Mouse (Mus musculus) bone marrow macrophage, adult 2 months (primary cell): Measurements from ENCODE around the gene Kalrn. TPM values are rescaled to one million over a fixed set of nuclear protein-coding genes. Genes with fewer than 3 reads are reported as not detected.

Source experiments
- H3K27ac ChIP-seq: 2 replicates; pipeline ENCODE4 v1.5.1; 2012; ENCODE audit warnings: low read depth, low read length; ENCODE audit not compliant: insufficient read depth
- H3K4me1 ChIP-seq: 2 replicates; pipeline ENCODE4 v1.6.1; 2012; ENCODE audit warnings: low read length; ENCODE audit not compliant: control insufficient read depth, insufficient read depth
- H3K4me3 ChIP-seq: 2 replicates; pipeline ENCODE4 v1.5.1; 2012; ENCODE audit warnings: mild to moderate bottlenecking, low read length, moderate library complexity; ENCODE audit not compliant: insufficient read depth
- CTCF ChIP-seq: IDR thresholded peaks from 2 replicates; pipeline ENCODE4 v1.5.1; 2012; ENCODE audit warnings: low read depth, mild to moderate bottlenecking, low read length, moderate library complexity
- POLR2A ChIP-seq: IDR thresholded peaks from 2 replicates; pipeline ENCODE4 v1.6.1; 2012; ENCODE audit warnings: mild to moderate bottlenecking, low read depth, low read length, borderline replicate concordance
- polyA plus RNA-seq: library from polyadenylated mRNA; stranded (reverse); fragments of >200 nt; gene quantifications from 2 replicates; pipeline ENCODE4 v1.2.4, GENCODE M21; 2012; ENCODE audit not compliant: missing spikeins, insufficient read depth, insufficient read length

The Kalrn gene
- polyA plus RNA-seq, 1 experiment, result not detected

GRCm38 (mm10) chr16:34231952-34232351 is 341.4 kb downstream of the Kalrn start:
- H3K27ac ChIP-seq, result no peak overlapping the region
- H3K4me1 ChIP-seq, result no peaks in the 10 kb centered on the region
- no peak for TF ChIP-seq CTCF
- TF ChIP-seq POLR2A, result no peak
- no peak overlapping the region for H3K4me3 ChIP-seq

GRCm38 (mm10) chr16:34231146-34231545 is 342.2 kb downstream of the Kalrn start:
- Histone ChIP-seq H3K27ac (no peak overlapping the region), H3K4me1 (no peaks in the 10 kb centered on the region), H3K4me3 (no peak overlapping the region)
- TF ChIP-seq CTCF, result no peak
- no peak for TF ChIP-seq POLR2A

DNA sequence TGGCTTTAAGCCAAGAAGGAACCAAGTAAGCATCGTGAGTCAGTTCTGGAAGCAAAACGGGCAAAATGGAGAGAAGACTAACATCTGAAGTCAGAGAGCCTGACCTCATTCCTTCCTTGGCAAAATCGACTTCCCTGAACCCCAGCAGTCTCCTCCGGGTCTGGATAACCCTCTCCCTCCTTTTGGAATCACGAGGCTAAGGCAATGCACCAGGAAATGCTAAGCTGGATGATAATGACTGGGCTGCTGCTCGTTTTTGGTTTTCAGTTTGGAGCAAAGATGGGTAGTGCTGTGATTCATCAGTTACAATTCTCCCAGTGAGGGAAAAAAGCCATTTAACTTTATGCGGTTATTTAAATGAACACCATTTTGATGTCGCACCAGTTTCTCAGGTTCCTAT is 344.0 kb downstream of the Kalrn start:
- H3K27ac ChIP-seq, result no peak overlapping the region
- no peak overlapping the region for H3K4me3 ChIP-seq
- no peaks in the 10 kb centered on the region for H3K4me1 ChIP-seq
- TF ChIP-seq CTCF (no peak), POLR2A (no peak)

GRCm38 (mm10) chr16:34228661-34229060 is 344.7 kb downstream of the Kalrn start:
- Histone ChIP-seq H3K4me1 (no peaks in the 10 kb centered on the region), H3K4me3 (no peak overlapping the region), H3K27ac (no peak overlapping the region)
- TF ChIP-seq POLR2A (no peak), CTCF (no peak)

- Histone ChIP-seq H3K4me1 (peaks cover 8% of the 10 kb centered on the region), H3K27ac (no peak overlapping the region), H3K4me3 (no peak overlapping the region)
- TF ChIP-seq POLR2A (no peak), CTCF (no peak)
These were observed 361.2 kb downstream of the Kalrn start for GRCm38 (mm10) chr16:34212160-34212559.

GRCm38 (mm10) chr16:34211243-34211642 is 362.1 kb downstream of the Kalrn start:
- TF ChIP-seq CTCF (no peak), POLR2A (no peak)
- Histone ChIP-seq H3K4me3 (no peak overlapping the region), H3K27ac (no peak overlapping the region), H3K4me1 (peaks cover 8% of the 10 kb centered on the region)

DNA sequence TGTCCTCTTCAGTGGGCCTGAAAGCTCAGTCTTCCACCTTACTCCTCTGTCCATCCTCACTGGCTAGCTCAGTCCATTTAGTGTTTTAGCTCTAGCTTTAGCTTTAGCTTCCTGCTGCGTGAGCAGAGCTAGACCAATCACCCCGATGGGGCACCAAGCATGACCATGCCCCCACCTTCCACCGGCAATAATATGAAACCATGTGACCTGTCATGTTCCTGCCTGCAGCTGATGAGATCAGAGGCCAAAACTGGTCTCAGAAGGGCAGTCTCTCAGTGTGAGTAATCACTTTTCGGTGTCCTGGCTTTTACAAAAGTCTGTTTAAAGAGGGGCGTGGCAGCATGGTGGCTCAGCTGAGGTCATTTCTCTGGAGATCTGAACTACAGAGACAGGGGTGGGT is 364.6 kb downstream of the Kalrn start:
- Histone ChIP-seq H3K4me1 (peaks cover 8% of the 10 kb centered on the region), H3K27ac (no peak overlapping the region; the same call in 1 of the 2 replicates), H3K4me3 (no peak overlapping the region)
- no peak for TF ChIP-seq POLR2A
- no peak for TF ChIP-seq CTCF

DNA sequence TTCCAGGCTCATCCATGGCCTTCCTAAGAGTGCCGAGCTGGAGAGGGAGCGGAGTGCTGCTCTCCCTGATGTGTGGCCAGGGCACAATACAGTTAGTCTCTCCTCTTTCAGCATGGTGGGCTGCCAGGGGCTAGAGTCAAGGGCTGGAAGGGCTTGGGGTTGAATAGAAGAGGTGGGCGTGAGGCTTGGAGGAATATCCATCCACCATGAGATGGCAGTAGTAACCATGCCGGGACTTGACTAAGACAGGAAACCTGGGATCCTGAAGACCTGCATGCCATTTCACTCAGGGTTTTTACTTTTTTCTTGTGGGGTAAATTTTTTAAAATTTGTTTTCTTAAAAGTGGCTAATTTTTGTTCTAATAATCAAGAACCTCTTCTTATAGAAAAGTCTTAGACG is 365.4 kb downstream of the Kalrn start:
- Histone ChIP-seq H3K4me1 (peaks cover 8% of the 10 kb centered on the region), H3K27ac (no peak overlapping the region), H3K4me3 (no peak overlapping the region)
- TF ChIP-seq CTCF, result no peak
- TF ChIP-seq POLR2A, result no peak

- Histone ChIP-seq H3K4me1 (peaks cover 8% of the 10 kb centered on the region), H3K4me3 (no peak overlapping the region), H3K27ac (no peak overlapping the region)
- no peak for TF ChIP-seq POLR2A
- no peak for TF ChIP-seq CTCF
These were observed 368.7 kb downstream of the Kalrn start for GRCm38 (mm10) chr16:34204527-34205139.

- TF ChIP-seq POLR2A, result no peak
- no peak for TF ChIP-seq CTCF
- Histone ChIP-seq H3K4me1 (no peaks in the 10 kb centered on the region), H3K27ac (no peak overlapping the region), H3K4me3 (no peak overlapping the region)
These were observed 373.8 kb downstream of the Kalrn start for GRCm38 (mm10) chr16:34199543-34199942.

DNA sequence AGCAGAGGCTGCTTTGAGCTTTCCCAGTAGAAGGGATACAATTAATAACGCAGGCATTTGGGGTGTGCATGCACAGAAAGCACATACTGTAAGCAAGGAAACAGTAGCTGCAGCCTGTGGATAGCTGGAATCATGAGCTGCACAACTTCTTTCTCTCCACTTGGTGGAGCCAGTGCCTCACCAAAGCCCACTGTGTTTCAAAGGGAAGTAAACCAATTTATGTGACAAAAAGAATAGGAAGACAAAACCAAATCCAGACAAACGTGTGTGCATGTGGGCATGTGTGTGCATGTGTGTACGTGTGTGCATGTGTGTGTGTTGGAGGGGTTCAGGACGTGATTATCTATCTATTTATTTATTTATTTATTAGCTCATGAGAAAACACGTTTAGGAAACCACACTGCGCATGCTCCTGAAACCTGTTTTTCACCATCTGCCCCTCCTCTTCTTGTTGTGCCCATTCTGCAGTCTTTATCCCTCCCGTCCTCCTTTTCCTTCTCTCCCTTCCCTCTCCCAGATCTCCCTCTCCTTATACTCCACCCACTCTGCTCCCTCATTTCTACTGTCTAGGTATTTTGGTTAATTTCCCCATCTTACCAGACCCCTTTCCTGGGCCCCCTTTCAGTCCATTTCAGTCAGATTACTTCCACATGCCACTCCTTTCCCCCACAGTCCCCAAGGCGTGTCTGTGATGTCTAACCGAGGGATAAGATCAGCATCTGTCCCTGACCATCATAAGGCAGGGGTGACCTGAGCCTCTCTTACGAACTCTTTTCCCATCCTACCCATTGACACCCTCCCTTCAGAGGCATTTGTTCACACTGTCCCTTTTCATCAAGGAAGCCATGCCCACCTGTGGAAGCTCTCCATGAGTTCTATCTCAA is 380.1 kb downstream of the Kalrn start:
- no peak for TF ChIP-seq POLR2A
- no peak for TF ChIP-seq CTCF

More for the DNA sequence above, 380.1 kb downstream of the Kalrn start:
- H3K4me3 ChIP-seq, result no peak overlapping the region
- H3K27ac ChIP-seq, result no peak overlapping the region
- no peaks in the 10 kb centered on the region for H3K4me1 ChIP-seq
